Mouse (Mus musculus) neural tube, embryonic 14.5 days (tissue): Measurements from ENCODE around the gene Lenep. TPM values are rescaled to one million over a fixed set of nuclear protein-coding genes. Genes with fewer than 3 reads are reported as not detected.
A peak's percentile ranks its signal among the peaks of the same experiment; 100 is the strongest.

Experiments
- ATAC-seq: fragments of 200-750 bp; cut with Nextera tagmentation; 2 replicates; pipeline ENCODE4 v1.8.0; 2017; ENCODE audit warnings: low read depth, mild to moderate bottlenecking, moderate TSS enrichment, moderate library complexity
- H3K27ac ChIP-seq: fragments of 300-500 bp; sonication (generic); 2 replicates; pipeline ENCODE4 v1.5.1; 2014; ENCODE audit warnings: low read depth, mild to moderate bottlenecking, control low read depth, low read length, moderate library complexity, mixed read lengths
- H3K27me3 ChIP-seq: fragments of 300-500 bp; sonication (generic); 2 replicates; pipeline ENCODE4 v1.6.1; 2014; ENCODE audit warnings: low read length; ENCODE audit not compliant: control insufficient read depth, insufficient read depth
- H3K36me3 ChIP-seq: fragments of 300-500 bp; sonication (generic); 2 replicates; pipeline ENCODE4 v1.6.1; 2014; ENCODE audit warnings: low read length, mixed read lengths; ENCODE audit not compliant: control insufficient read depth, insufficient read depth
- H3K4me1 ChIP-seq: fragments of 300-500 bp; sonication (generic); 2 replicates; pipeline ENCODE4 v1.6.1; 2014; ENCODE audit warnings: low read length; ENCODE audit not compliant: control insufficient read depth, insufficient read depth
- H3K4me2 ChIP-seq: fragments of 300-500 bp; sonication (generic); 2 replicates; pipeline ENCODE4 v1.6.1; 2014; ENCODE audit warnings: mild to moderate bottlenecking, low read depth, low read length, control low read depth
- H3K4me3 ChIP-seq: fragments of 300-500 bp; sonication (generic); 2 replicates; pipeline ENCODE4 v1.5.1; 2014; ENCODE audit warnings: low read depth, low read length, control low read depth, mixed read lengths
- H3K9ac ChIP-seq: fragments of 300-500 bp; sonication (generic); replicated peaks from 2 replicates; pipeline ENCODE4 v1.6.1; 2014; ENCODE audit warnings: low read depth, mild to moderate bottlenecking, control low read depth, low read length, mixed read lengths
- H3K9me3 ChIP-seq: fragments of 300-500 bp; sonication (generic); 2 replicates; pipeline ENCODE4 v1.6.1; 2016; ENCODE audit warnings: low read length; ENCODE audit not compliant: control insufficient read depth
- WGBS: fragments of 180-500 bp; shearing (Covaris S2); extraction: QIAGEN DNeasy Blood & Tissue Kit; methylation state at CpG from one replicate; pipeline ENCODE4 v1.1.7; 2014; 5-methylcytosine and 5-hydroxymethylcytosine counted together
- polyA plus RNA-seq: library from polyadenylated mRNA; unstranded; fragments of >200 nt; fragmentation: Nextera tagmentation; extraction: Ambion mirVana; gene quantifications from 2 replicates; pipeline ENCODE4 v1.2.1, GENCODE M21; 2014

The Lenep gene
- polyA plus RNA-seq, result 0.88 and 1.9 TPM in 2 replicates

DNA sequence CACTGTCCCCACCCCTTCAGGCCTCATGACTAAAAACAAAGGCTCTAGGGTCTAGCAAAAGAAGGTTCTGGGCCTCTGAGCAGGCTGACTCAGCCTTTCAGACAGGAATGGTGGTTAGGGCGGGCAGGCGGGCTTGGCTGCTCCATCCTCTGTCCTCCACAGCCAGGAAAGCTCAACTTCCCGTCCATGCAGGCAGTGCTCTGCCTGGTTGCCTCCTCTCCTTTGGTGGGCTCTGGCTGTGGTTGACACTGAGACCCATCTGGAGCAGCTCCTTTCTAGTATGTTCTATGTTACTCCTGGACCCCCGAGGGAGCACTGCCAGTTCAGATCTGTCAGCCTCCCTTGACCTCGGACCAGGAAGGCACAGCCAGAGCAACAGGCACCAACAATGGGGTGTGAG is at the start of gene Lenep:
Lenep (minus strand) TSS at position 101 of the 400 bp plus-strand sequence.
- Histone ChIP-seq H3K9me3 (no peaks in the 10 kb centered on the region), H3K36me3 (peaks cover 15% of the 10 kb centered on the region), H3K9ac (no peak within 1 kb of the TSS), H3K4me1 (no peaks in the 10 kb centered on the region), H3K27me3 (no peaks in the 10 kb centered on the region), H3K4me2 (no peak within 1 kb of the TSS), H3K4me3 (no peak within 1 kb of the TSS), H3K27ac (no peak within 1 kb of the TSS)
- 86% methylated on average over 5 of the region's 5 CpGs for WGBS
- ATAC-seq, result no peak

DNA sequence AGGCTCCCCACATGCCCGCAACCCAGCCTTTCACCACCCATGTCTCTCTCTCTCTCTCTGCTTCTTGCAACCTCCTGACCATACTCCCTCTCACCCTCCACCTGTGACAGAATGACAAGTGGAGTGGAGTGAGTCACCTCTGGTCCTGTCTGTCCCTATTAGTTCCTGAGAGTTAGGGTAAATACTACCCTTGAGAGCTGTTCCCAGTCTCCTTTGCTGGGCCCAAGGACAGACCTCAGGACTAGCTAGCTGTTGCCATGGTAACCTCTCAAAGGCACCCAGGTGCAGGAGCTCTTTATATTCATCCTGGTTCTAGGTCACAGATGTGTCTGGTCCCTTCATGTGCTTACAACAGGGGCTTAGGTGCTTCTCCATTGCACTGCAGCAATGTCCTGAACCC is 49.3 kb upstream of the Lenep start:
- Histone ChIP-seq H3K27ac (no peak overlapping the region; the same call in 1 of the 2 replicates), H3K4me1 (no peaks in the 10 kb centered on the region), H3K36me3 (no peaks in the 10 kb centered on the region), H3K9me3 (no peaks in the 10 kb centered on the region), H3K4me3 (no peak overlapping the region), H3K27me3 (no peaks in the 10 kb centered on the region), H3K9ac (no peak overlapping the region), H3K4me2 (no peak overlapping the region)
- ATAC-seq, result no peak
- whole genome bisulfite sequencing, result 100% methylated on average over 1 of the region's 1 CpGs

DNA sequence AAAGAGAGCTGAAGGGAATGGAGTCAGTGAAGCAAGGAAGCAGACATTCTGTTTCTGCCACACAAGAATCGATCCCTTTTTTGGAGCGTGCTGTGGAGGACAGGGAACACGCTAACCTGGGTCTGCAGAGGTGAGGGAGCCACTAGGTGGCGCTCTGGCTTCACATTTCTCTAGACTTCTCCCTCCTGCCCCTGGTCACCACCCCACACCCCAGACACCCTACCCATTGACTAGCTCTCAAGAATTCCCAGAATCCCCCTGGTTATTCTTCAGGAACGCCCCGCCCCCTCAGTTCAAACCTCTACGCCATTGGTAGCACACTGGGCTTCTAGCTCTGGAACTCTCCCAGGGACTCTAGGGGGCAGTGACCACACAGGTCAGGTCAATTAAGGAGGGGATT is 46.9 kb upstream of the Lenep start:
- no peak overlapping the region for H3K27ac ChIP-seq
- no peaks in the 10 kb centered on the region for H3K36me3 ChIP-seq
- ATAC-seq, result peak; percentile 82
- H3K9me3 ChIP-seq, result no peaks in the 10 kb centered on the region
- H3K4me2 ChIP-seq, result no peak overlapping the region
- WGBS, result 46% methylated on average over 7 of the region's 7 CpGs
- no peaks in the 10 kb centered on the region for H3K4me1 ChIP-seq
- no peaks in the 10 kb centered on the region for H3K27me3 ChIP-seq
- H3K4me3 ChIP-seq, result no peak overlapping the region
- H3K9ac ChIP-seq, result no peak overlapping the region

DNA sequence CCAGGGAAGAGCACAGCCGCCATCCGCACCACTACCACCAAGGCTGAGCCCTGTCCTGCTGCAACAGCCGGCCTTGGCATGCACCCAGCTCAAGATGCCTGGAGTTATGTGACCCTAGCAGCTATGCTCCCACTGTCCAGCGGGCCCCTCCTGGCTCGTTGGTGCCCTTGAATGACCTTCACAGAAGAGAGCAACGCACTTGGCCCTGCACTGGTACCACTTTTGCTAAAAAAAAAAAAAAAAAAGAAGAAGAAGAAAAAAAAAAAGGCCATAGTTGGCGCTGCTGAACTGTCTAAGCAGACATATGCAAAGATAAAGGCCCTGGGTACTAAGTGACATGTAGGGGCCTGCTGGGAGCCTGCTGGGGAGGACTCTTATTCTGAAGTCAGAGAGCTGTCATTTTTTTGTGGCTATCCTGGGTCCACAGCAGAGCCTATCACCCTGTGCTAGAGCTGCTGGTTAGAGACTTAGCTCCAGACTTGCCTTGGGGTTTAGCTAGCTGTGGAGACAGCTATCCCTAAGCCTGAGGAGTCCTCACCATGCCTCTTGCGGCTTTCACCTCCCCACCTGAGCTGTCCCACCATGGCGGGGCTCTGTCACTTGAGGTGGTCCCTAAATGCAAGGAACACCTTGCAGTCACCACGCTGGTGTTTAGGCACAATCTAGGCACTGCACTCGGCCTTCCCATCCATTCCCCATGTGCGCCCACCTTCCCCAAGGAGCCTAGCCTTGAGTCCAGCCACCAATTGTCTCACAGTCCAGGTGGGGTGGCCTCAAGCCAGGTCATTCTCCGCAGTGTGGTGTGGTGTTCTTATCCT is 46.3 kb upstream of the Lenep start:
- ATAC-seq, result peak; percentile 23; the same call in 1 of the 2 replicates
- H3K9ac ChIP-seq, result 0 out of 2 replicates have a peak overlapping the region, but pooled peaks have one; percentile 7
- no peaks in the 10 kb centered on the region for H3K4me1 ChIP-seq
- H3K4me3 ChIP-seq, result no peak overlapping the region
- WGBS, result 67% methylated on average over 13 of the region's 13 CpGs
- H3K36me3 ChIP-seq, result no peaks in the 10 kb centered on the region
- no peaks in the 10 kb centered on the region for H3K27me3 ChIP-seq
- no peak overlapping the region for H3K4me2 ChIP-seq
- H3K27ac ChIP-seq, result no peak overlapping the region
- no peaks in the 10 kb centered on the region for H3K9me3 ChIP-seq

DNA sequence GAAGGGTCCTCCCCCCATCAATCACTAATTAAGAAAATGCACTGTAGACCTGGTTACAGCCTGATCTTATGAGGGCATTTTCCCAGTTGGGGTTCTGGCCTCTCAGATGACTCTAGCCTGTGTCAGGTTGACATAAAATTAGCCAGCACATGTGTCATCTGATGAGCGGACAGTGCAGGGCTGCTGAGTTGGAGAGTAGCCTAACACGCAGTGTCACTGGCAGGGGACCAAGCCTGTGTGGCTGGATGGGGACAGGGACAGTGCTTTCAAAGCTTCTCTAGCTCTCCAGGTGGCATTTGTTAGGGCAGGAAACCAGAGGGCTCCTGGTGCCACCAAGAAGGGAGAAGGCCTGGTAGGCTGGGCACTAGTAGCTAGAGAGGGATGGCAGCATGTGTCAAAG is 38.1 kb upstream of the Lenep start:
- Histone ChIP-seq H3K9me3 (no peaks in the 10 kb centered on the region), H3K4me3 (no peak overlapping the region), H3K36me3 (no peaks in the 10 kb centered on the region), H3K4me1 (peaks cover 4% of the 10 kb centered on the region; the same call in 1 of the 2 replicates), H3K9ac (no peak overlapping the region), H3K27ac (no peak overlapping the region), H3K27me3 (no peaks in the 10 kb centered on the region), H3K4me2 (no peak overlapping the region)
- no peak for ATAC-seq
- WGBS, result 95% methylated on average over 2 of the region's 2 CpGs

DNA sequence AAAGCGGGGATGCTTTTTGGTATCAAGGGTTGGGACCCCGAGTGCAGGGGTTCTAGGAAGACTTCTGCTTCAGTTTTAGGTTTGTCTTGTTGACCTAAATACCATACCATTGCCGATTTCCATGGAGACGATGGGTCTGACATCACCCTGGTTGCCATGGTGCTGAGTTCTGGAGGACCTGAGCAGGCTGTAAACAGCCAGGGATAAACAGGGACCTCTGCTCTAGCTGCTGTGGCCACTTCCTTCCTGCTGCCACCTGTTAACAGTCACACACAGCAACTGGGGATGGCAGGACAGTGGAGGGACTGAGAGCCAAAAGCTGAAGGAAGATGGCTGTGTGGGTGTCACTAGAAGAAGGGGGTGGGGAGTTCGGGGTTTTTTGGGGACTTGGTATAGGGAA is 34.7 kb upstream of the Lenep start:
- WGBS, result 20% methylated on average over 5 of the region's 5 CpGs
- Histone ChIP-seq H3K4me2 (peak overlapping the region; percentile 24; the same call in 1 of the 2 replicates), H3K27me3 (no peaks in the 10 kb centered on the region), H3K9me3 (no peaks in the 10 kb centered on the region), H3K4me3 (peak overlapping the region; percentile 16), H3K4me1 (peaks cover 4% of the 10 kb centered on the region; the same call in 1 of the 2 replicates), H3K27ac (no peak overlapping the region), H3K9ac (no peak overlapping the region), H3K36me3 (peaks cover 16% of the 10 kb centered on the region)
- ATAC-seq, result peak; percentile 33; the same call in 1 of the 2 replicates

DNA sequence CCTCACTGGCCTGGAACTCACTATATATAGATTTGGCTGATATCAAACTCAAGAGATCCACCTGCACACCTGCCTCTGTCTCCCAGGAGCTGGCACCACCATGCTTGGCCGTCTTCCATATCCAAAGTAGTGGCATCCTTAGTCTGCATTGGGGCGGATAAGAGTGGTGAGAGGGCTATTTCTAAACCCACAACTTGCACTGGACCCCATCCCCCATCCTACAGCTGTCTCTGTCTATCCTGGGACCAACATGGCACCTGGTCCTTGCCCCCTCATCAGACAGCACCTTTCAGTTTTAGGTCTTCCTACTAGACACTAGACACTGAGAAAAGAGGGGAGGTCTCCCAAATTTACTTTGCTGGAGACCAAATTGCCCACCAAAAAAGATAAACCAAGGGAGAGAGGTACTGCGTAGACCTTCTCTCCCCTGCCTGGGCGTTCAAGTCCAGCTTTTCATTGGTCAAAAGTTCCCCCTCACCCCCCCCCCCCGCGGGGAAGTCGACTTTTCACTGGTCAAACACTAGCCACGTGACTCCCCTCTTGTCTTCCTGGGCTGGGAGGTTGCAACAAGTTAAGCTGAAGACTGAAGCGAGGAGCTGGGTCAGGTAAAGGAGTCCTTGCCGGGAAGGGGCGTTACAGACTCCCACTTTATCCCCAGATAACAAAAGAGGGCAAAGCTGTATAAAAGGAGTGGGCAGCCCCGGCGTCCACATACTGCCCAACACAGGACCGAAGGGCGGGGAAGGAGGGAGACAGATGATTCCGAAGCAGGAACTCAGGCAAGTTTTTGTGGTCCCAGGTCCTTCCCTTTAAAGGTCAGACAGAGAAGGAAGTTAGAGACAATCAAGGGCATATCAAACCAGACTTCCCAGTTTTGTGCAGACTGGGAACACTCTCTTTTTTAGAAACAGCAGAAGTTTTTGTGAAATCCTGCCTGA is 33.9 kb upstream of the Lenep start, which contains the start of gene Pbxip1:
Pbxip1 (plus strand) TSS at position 531 of the 938 bp plus-strand sequence.
- WGBS, result 5% methylated on average over 16 of the region's 16 CpGs
- Histone ChIP-seq H3K4me2 (peak within 1 kb of the TSS; percentile 24), H3K4me3 (peak within 1 kb of the TSS; percentile 16), H3K9me3 (no peaks in the 10 kb centered on the region), H3K9ac (no peak within 1 kb of the TSS), H3K27me3 (no peaks in the 10 kb centered on the region), H3K36me3 (peaks cover 16% of the 10 kb centered on the region), H3K4me1 (peaks cover 7% of the 10 kb centered on the region), H3K27ac (no peak within 1 kb of the TSS)
- ATAC-seq, result 0 out of 2 replicates have a peak, but pooled peaks have one; percentile 41

DNA sequence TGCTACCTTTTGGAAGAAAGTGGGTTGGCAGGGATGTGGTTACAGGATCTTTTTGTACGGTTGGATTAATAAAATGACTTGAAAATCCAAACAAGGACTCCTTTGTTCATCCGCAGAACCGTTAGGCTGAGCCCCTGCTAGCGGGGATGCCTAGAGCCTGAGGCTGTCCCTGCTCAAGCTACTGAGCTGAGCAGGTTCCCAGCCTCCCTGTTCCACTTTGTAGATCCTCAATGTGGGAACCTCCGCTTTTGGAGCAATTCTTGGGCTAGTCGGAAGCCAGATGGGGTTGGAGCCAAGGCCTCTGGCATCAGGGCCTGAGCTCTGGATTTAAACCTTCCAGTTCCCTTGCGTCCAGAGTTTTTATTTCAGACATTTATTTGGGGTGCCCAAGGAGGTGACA is 32.4 kb upstream of the Lenep start:
- Histone ChIP-seq H3K4me1 (peaks cover 15% of the 10 kb centered on the region), H3K27ac (no peak overlapping the region), H3K4me3 (no peak overlapping the region), H3K4me2 (no peak overlapping the region), H3K27me3 (no peaks in the 10 kb centered on the region), H3K36me3 (peaks cover 16% of the 10 kb centered on the region), H3K9me3 (no peaks in the 10 kb centered on the region), H3K9ac (no peak overlapping the region)
- 78% methylated on average over 7 of the region's 7 CpGs for WGBS
- ATAC-seq, result no peak
